Mouse (Mus musculus): ENCODE data around the gene Gm10160.
A peak's percentile ranks its signal among the peaks of the same experiment; 100 is the strongest.

Gm10160 gene

GRCm38 (mm10) chr7:81855694-81856093, at the start of gene Gm10160:
Gm10160 (minus strand) TSS chr7:81855794.
- DNase-seq (ENCODE audit: low read depth) = no peak

GRCm38 (mm10) chr7:81904926-81905325, 49.3 kb upstream of the Gm10160 start:
- DNase-seq (ENCODE audit: low read depth) = no peak

- no peak for DNase-seq (ENCODE audit: low read depth)
Observed at GRCm38 (mm10) chr7:81904094-81904493, 48.5 kb upstream of the Gm10160 start.

- no peak for DNase-seq (ENCODE audit: low read depth)
Observed at GRCm38 (mm10) chr7:81899361-81899760, 43.8 kb upstream of the Gm10160 start.

GRCm38 (mm10) chr7:81885128-81885527, 29.5 kb upstream of the Gm10160 start:
- no peak for DNase-seq (ENCODE audit: low read depth)

GRCm38 (mm10) chr7:81881600-81881999, 26.0 kb upstream of the Gm10160 start:
- no peak for DNase-seq (ENCODE audit: low read depth)

- no peak for DNase-seq (ENCODE audit: low read depth)
Observed at GRCm38 (mm10) chr7:81880797-81881196, 25.2 kb upstream of the Gm10160 start.

GRCm38 (mm10) chr7:81880286-81880685, 24.7 kb upstream of the Gm10160 start:
- DNase-seq (ENCODE audit: low read depth) = no peak

GRCm38 (mm10) chr7:81875372-81875771, 19.8 kb upstream of the Gm10160 start:
- no peak for DNase-seq (ENCODE audit: low read depth)

GRCm38 (mm10) chr7:81874636-81875035, 19.0 kb upstream of the Gm10160 start:
- DNase-seq (ENCODE audit: low read depth) = no peak

GRCm38 (mm10) chr7:81873807-81874206, 18.2 kb upstream of the Gm10160 start:
- no peak for DNase-seq (ENCODE audit: low read depth)

- no peak for DNase-seq (ENCODE audit: low read depth)
Observed at GRCm38 (mm10) chr7:81872493-81873013, 17.0 kb upstream of the Gm10160 start.

- DNase-seq (ENCODE audit: low read depth) = peak; percentile 87
Observed at GRCm38 (mm10) chr7:81868158-81868557, 12.6 kb upstream of the Gm10160 start.

- DNase-seq (ENCODE audit: low read depth) = no peak
Observed at GRCm38 (mm10) chr7:81867231-81867930, 11.8 kb upstream of the Gm10160 start.

- DNase-seq (ENCODE audit: low read depth) = no peak
Observed at GRCm38 (mm10) chr7:81865937-81866336, 10.3 kb upstream of the Gm10160 start.

GRCm38 (mm10) chr7:81864552-81864951, 9.0 kb upstream of the Gm10160 start:
- peak; percentile 63 for DNase-seq (ENCODE audit: low read depth)

- DNase-seq (ENCODE audit: low read depth) = peak; percentile 81
Observed at GRCm38 (mm10) chr7:81862587-81863583, 7.3 kb upstream of the Gm10160 start.

GRCm38 (mm10) chr7:81861921-81862320, 6.3 kb upstream of the Gm10160 start:
- no peak for DNase-seq (ENCODE audit: low read depth)

GRCm38 (mm10) chr7:81861461-81861860, 5.9 kb upstream of the Gm10160 start:
- DNase-seq (ENCODE audit: low read depth) = no peak

- peak; percentile 50 for DNase-seq (ENCODE audit: low read depth)
Observed at GRCm38 (mm10) chr7:81860996-81861395, 5.4 kb upstream of the Gm10160 start.

- DNase-seq (ENCODE audit: low read depth) = no peak
Observed at GRCm38 (mm10) chr7:81860071-81860470, 4.5 kb upstream of the Gm10160 start.

- DNase-seq (ENCODE audit: low read depth) = peak; percentile 57
Observed at GRCm38 (mm10) chr7:81858968-81859721, 3.6 kb upstream of the Gm10160 start, which contains the start of gene Tm6sf1. Tm6sf1 (plus strand) TSS chr7:81859001.
